Mouse (Mus musculus) heart, embryonic 15.5 days (tissue): Measurements from ENCODE around the gene A130010J15Rik. TPM values are rescaled to one million over a fixed set of nuclear protein-coding genes. Genes with fewer than 3 reads are reported as not detected.

Source experiments
- ATAC-seq: fragments of 200-750 bp; cut with Nextera tagmentation; replicated peaks from 2 replicates; pipeline ENCODE4 v1.8.0; 2017; ENCODE audit warnings: low read depth, moderate TSS enrichment; ENCODE audit not compliant: insufficient number of reproducible peaks, insufficient read depth, low FRiP score
- H3K27ac ChIP-seq: fragments of 300-500 bp; sonication (generic); 2 replicates; pipeline ENCODE4 v1.5.1; 2015; ENCODE audit warnings: mild to moderate bottlenecking, inconsistent platforms
- H3K27me3 ChIP-seq: fragments of 300-500 bp; sonication (generic); 2 replicates; pipeline ENCODE4 v1.6.1; 2015; ENCODE audit warnings: inconsistent platforms
- H3K36me3 ChIP-seq: fragments of 300-500 bp; sonication (generic); 2 replicates; pipeline ENCODE4 v1.6.1; 2015; ENCODE audit warnings: mild to moderate bottlenecking, inconsistent platforms
- H3K4me1 ChIP-seq: fragments of 300-500 bp; sonication (generic); replicated peaks from 2 replicates; pipeline ENCODE4 v1.6.1; 2015; ENCODE audit warnings: inconsistent platforms
- H3K4me2 ChIP-seq: fragments of 300-500 bp; sonication (generic); 2 replicates; pipeline ENCODE4 v1.6.1; 2015; ENCODE audit warnings: inconsistent platforms, mild to moderate bottlenecking, moderate library complexity
- H3K4me3 ChIP-seq: fragments of 300-500 bp; sonication (generic); 2 replicates; pipeline ENCODE4 v1.5.1; 2015; ENCODE audit warnings: mild to moderate bottlenecking, inconsistent platforms
- H3K9ac ChIP-seq: fragments of 300-500 bp; sonication (generic); 2 replicates; pipeline ENCODE4 v1.6.1; 2015; ENCODE audit warnings: mild to moderate bottlenecking, inconsistent platforms
- H3K9me3 ChIP-seq: fragments of 300-500 bp; sonication (generic); replicated peaks from 2 replicates; pipeline ENCODE4 v1.6.1; 2016; ENCODE audit warnings: inconsistent platforms
- WGBS: fragments of 180-500 bp; shearing (Covaris S2); methylation state at CpG from one replicate; pipeline ENCODE4 v1.1.7; 2015; ENCODE audit warnings: mixed read lengths; 5-methylcytosine and 5-hydroxymethylcytosine counted together
- polyA plus RNA-seq: library from polyadenylated mRNA; unstranded; fragments of >200 nt; fragmentation: Nextera tagmentation; extraction: Ambion mirVana; gene quantifications from 2 replicates; pipeline ENCODE4 v1.2.1, GENCODE M21; 2015

The A130010J15Rik gene
- polyA plus RNA-seq, 1 experiment from 2014 or later = 10.7 TPM

DNA sequence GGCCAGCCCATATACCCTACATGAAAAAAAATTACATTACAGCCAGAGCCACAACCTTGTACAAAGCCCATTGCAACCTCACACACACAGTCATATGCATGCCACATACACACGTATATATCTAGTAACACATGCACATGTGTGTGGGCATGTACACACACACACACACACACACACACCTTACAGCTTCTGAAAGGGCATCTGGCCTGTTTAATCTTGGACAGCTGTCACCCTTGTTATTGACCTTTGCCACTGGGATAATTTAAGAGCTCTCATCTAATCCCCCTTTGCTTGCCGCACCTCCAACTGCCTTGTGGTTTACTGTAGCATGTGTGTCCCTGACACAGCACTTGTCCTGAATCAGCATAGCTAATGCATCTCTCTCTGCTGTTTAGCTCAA lies 36.0 kb downstream of the A130010J15Rik start:
- no peak for ATAC-seq
- no peaks in the 10 kb centered on the region for H3K9me3 ChIP-seq
- no peaks in the 10 kb centered on the region for H3K4me1 ChIP-seq
- H3K4me2 ChIP-seq = no peak overlapping the region
- H3K36me3 ChIP-seq = no peaks in the 10 kb centered on the region
- 57% methylated on average over 2 of the region's 2 CpGs for WGBS
- no peak overlapping the region for H3K27ac ChIP-seq
- H3K27me3 ChIP-seq = no peaks in the 10 kb centered on the region
- no peak overlapping the region for H3K4me3 ChIP-seq
- no peak overlapping the region for H3K9ac ChIP-seq

DNA sequence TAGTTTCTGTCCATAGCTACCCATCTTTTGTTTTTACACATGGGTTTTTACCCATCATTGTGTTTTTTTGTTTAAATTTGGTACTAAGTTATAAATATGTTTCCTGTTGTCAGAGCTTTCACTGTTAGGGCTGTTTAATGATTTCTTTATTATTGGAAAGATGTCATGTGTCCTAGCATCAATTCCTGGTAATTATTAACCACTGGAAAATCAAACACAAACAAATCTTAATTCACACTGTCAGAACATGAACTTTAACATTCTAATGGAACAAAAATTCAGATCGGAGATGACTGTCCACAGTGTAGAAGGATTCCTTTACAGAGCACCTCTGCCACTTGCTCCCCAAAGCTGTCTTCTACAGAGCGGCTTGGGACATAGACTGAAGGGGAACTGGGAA lies 37.6 kb downstream of the A130010J15Rik start:
- H3K4me3 ChIP-seq = no peak overlapping the region
- no peak overlapping the region for H3K4me2 ChIP-seq
- H3K4me1 ChIP-seq = no peaks in the 10 kb centered on the region
- H3K36me3 ChIP-seq = no peaks in the 10 kb centered on the region
- H3K9ac ChIP-seq = no peak overlapping the region
- 83% methylated on average over 2 of the region's 2 CpGs for WGBS
- H3K27ac ChIP-seq = no peak overlapping the region
- ATAC-seq = no peak
- H3K9me3 ChIP-seq = no peaks in the 10 kb centered on the region
- H3K27me3 ChIP-seq = no peaks in the 10 kb centered on the region

DNA sequence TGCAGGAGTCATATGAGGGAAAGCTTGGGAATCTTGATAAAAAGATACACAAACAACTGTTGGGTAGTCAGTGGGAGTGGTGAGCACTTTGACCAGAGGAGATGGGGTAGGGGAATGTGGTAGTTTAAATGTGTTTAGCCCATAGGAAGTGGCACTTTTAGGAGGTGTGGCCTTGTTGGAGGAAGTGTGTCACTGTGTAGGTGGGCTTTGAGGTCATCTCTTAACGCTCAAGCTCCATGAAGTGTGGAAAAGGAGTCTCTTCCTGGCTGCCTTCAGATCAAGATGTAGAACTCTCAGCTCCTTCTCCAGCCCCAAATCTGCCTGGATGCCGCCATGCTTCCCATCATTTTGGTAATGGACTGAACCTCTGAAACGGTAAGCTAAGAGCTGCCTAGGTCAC lies 39.7 kb downstream of the A130010J15Rik start, which contains the start of gene Lamb3:
Lamb3 (plus strand) TSS at position 197 of the 400 bp plus-strand sequence.
- H3K4me1 ChIP-seq = no peaks in the 10 kb centered on the region
- H3K9me3 ChIP-seq = no peaks in the 10 kb centered on the region
- no peaks in the 10 kb centered on the region for H3K36me3 ChIP-seq
- 77% methylated on average over 3 of the region's 3 CpGs for WGBS
- no peaks in the 10 kb centered on the region for H3K27me3 ChIP-seq
- H3K4me2 ChIP-seq = no peak within 1 kb of the TSS
- no peak within 1 kb of the TSS for H3K27ac ChIP-seq
- no peak within 1 kb of the TSS for H3K4me3 ChIP-seq
- H3K9ac ChIP-seq = no peak within 1 kb of the TSS
- no peak for ATAC-seq

GRCm38 (mm10) chr1:193208178-193208577 lies 40.3 kb downstream of the A130010J15Rik start:
- Histone ChIP-seq H3K9me3 (no peaks in the 10 kb centered on the region), H3K36me3 (no peaks in the 10 kb centered on the region), H3K9ac (no peak overlapping the region), H3K4me1 (no peaks in the 10 kb centered on the region), H3K27ac (no peak overlapping the region), H3K4me3 (no peak overlapping the region), H3K27me3 (no peaks in the 10 kb centered on the region), H3K4me2 (no peak overlapping the region)
- ATAC-seq = peak; percentile 43; the same call in 1 of the 2 replicates
- WGBS = 23% methylated on average over 2 of the region's 2 CpGs

GRCm38 (mm10) chr1:193211371-193211770 lies 43.5 kb downstream of the A130010J15Rik start:
- ATAC-seq = no peak
- H3K4me3 ChIP-seq = no peak overlapping the region
- no peak overlapping the region for H3K4me2 ChIP-seq
- H3K9ac ChIP-seq = no peak overlapping the region
- no peaks in the 10 kb centered on the region for H3K27me3 ChIP-seq
- 56% methylated on average over 5 of the region's 5 CpGs for WGBS
- H3K9me3 ChIP-seq = no peaks in the 10 kb centered on the region
- no peak overlapping the region for H3K27ac ChIP-seq
- H3K36me3 ChIP-seq = no peaks in the 10 kb centered on the region
- H3K4me1 ChIP-seq = no peaks in the 10 kb centered on the region; the same call in 1 of the 2 replicates

- ATAC-seq = 0 out of 2 replicates have a peak, but pooled peaks have one; percentile 40
- WGBS = 60% methylated on average over 5 of the region's 5 CpGs
Measured at GRCm38 (mm10) chr1:193214053-193214452, 46.2 kb downstream of the A130010J15Rik start.

DNA sequence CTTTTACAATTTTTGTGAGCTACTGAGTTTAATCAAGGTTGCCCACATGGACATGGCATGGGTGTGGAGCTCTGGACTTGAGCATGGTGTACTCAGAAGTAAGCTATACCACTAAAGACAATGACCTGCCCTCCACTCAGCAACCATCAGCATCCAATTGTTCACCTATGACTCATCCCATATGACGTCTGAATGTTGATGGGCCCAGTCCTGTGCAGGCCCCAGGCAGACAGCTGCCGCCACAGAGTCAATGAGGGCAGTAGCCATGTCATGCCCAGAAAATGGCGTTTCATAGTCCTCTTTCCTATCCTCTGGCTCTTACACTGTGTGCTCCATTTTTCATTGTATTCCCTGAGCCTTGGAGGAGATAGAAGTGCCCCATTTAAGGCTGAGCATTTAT lies 48.2 kb downstream of the A130010J15Rik start:
- H3K27ac ChIP-seq = no peak overlapping the region
- H3K9ac ChIP-seq = no peak overlapping the region
- H3K27me3 ChIP-seq = no peaks in the 10 kb centered on the region
- no peaks in the 10 kb centered on the region for H3K9me3 ChIP-seq
- no peak overlapping the region for H3K4me2 ChIP-seq
- H3K36me3 ChIP-seq = no peaks in the 10 kb centered on the region
- H3K4me1 ChIP-seq = no peaks in the 10 kb centered on the region; the same call in 1 of the 2 replicates
- 66% methylated on average over 3 of the region's 3 CpGs for WGBS
- no peak overlapping the region for H3K4me3 ChIP-seq
- ATAC-seq = no peak

More at GRCm38 (mm10) chr1:193214053-193214452, 46.2 kb downstream of the A130010J15Rik start:
- no peak overlapping the region for H3K4me3 ChIP-seq
- no peaks in the 10 kb centered on the region; the same call in 1 of the 2 replicates for H3K4me1 ChIP-seq
- H3K27me3 ChIP-seq = no peaks in the 10 kb centered on the region
- H3K36me3 ChIP-seq = no peaks in the 10 kb centered on the region
- no peak overlapping the region for H3K9ac ChIP-seq
- H3K4me2 ChIP-seq = no peak overlapping the region
- H3K27ac ChIP-seq = no peak overlapping the region
- no peaks in the 10 kb centered on the region for H3K9me3 ChIP-seq

GRCm38 (mm10) chr1:193220408-193220807 lies 52.6 kb downstream of the A130010J15Rik start:
- no peaks in the 10 kb centered on the region for H3K36me3 ChIP-seq
- no peaks in the 10 kb centered on the region for H3K9me3 ChIP-seq
- no peak overlapping the region for H3K4me2 ChIP-seq
- ATAC-seq = no peak
- no peak overlapping the region for H3K9ac ChIP-seq
- no peaks in the 10 kb centered on the region for H3K4me1 ChIP-seq
- H3K27ac ChIP-seq = no peak overlapping the region
- H3K27me3 ChIP-seq = no peaks in the 10 kb centered on the region
- H3K4me3 ChIP-seq = no peak overlapping the region
- WGBS = 45% methylated on average over 5 of the region's 5 CpGs

DNA sequence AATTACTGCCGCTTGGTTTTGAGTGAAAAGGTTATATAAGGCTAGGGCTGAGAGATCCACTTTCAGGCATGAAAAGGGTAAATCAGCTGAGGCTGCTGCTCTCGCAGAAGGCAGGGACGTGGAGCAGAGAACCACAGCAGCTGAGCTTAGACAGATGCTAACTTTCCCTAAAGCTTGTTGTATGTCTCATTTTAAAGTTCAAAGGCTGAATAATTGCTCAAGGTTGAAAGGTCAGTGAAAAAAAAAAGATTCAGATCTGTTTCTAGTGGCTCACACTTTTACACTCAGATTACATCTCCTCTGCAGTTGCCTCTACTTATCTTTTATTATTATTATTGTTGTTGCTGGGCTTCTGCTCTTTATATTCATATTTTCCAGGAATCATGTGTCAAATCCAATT lies 57.7 kb downstream of the A130010J15Rik start:
- Histone ChIP-seq H3K36me3 (no peaks in the 10 kb centered on the region), H3K4me3 (no peak overlapping the region), H3K27ac (no peak overlapping the region), H3K9ac (no peak overlapping the region), H3K4me1 (no peaks in the 10 kb centered on the region), H3K4me2 (no peak overlapping the region), H3K9me3 (no peaks in the 10 kb centered on the region), H3K27me3 (no peaks in the 10 kb centered on the region)
- ATAC-seq = no peak
- 56% methylated on average over 3 of the region's 3 CpGs for WGBS

GRCm38 (mm10) chr1:193226114-193226513 lies 58.3 kb downstream of the A130010J15Rik start:
- H3K27ac ChIP-seq = no peak overlapping the region
- no peak overlapping the region for H3K4me3 ChIP-seq
- H3K27me3 ChIP-seq = no peaks in the 10 kb centered on the region
- no peaks in the 10 kb centered on the region for H3K4me1 ChIP-seq
- H3K9me3 ChIP-seq = no peaks in the 10 kb centered on the region
- 81% methylated on average over 4 of the region's 4 CpGs for WGBS
- no peak for ATAC-seq
- H3K36me3 ChIP-seq = no peaks in the 10 kb centered on the region
- H3K9ac ChIP-seq = no peak overlapping the region
- H3K4me2 ChIP-seq = no peak overlapping the region

- Histone ChIP-seq H3K9ac (no peak overlapping the region), H3K36me3 (no peaks in the 10 kb centered on the region), H3K9me3 (no peaks in the 10 kb centered on the region), H3K4me1 (no peaks in the 10 kb centered on the region), H3K4me3 (no peak overlapping the region), H3K27me3 (no peaks in the 10 kb centered on the region), H3K27ac (no peak overlapping the region), H3K4me2 (no peak overlapping the region)
- no peak for ATAC-seq
- 38% methylated on average over 7 of the region's 7 CpGs for WGBS
Measured at GRCm38 (mm10) chr1:193226724-193227522, 59.1 kb downstream of the A130010J15Rik start.
